Mouse (Mus musculus): ENCODE results near the gene Ppp4r3b. TPM values are rescaled to one million over a fixed set of nuclear protein-coding genes. Genes with fewer than 3 reads are reported as not detected.

Gene Ppp4r3b
- polyA plus RNA-seq, 1 experiment from 2014 or later, result 71.1 TPM

- H3K9me3 ChIP-seq (replicated peaks; ENCODE audit: control insufficient read depth, low read length), result no peaks in the 10 kb centered on the region
- no peak overlapping the region for H3K27ac ChIP-seq (ENCODE audit: low read depth, low read length)
- no peak overlapping the region for H3K4me2 ChIP-seq (ENCODE audit: low read length)
- H3K9ac ChIP-seq (ENCODE audit: low read length), result no peak overlapping the region
- no peak overlapping the region for H3K4me3 ChIP-seq (ENCODE audit: low read depth, low read length)
- no peaks in the 10 kb centered on the region for H3K4me1 ChIP-seq (ENCODE audit: control insufficient read depth, insufficient read depth, low read length)
- peaks cover 71% of the 10 kb centered on the region for H3K36me3 ChIP-seq (ENCODE audit: control insufficient read depth, insufficient read depth, low read length)
- no peak for ATAC-seq
- no peaks in the 10 kb centered on the region for H3K27me3 ChIP-seq (replicated peaks; ENCODE audit: control insufficient read depth, insufficient read depth, low read length)
- 94% methylated on average over 5 of the region's 5 CpGs for WGBS
- no peak for DNase-seq (ENCODE audit: low spot score)
These were observed 49.6 kb downstream of the Ppp4r3b start for GRCm38 (mm10) chr11:29222310-29222709.

GRCm38 (mm10) chr11:29224754-29225153 is 52.1 kb downstream of the Ppp4r3b start:
- no peak overlapping the region for H3K4me2 ChIP-seq (ENCODE audit: low read length)
- no peaks in the 10 kb centered on the region for H3K27me3 ChIP-seq (replicated peaks; ENCODE audit: control insufficient read depth, insufficient read depth, low read length)
- H3K27ac ChIP-seq (ENCODE audit: low read depth, low read length), result no peak overlapping the region
- DNase-seq (ENCODE audit: low spot score) (no peak), ATAC-seq (no peak)
- H3K9ac ChIP-seq (ENCODE audit: low read length), result no peak overlapping the region
- 91% methylated on average over 2 of the region's 2 CpGs for WGBS
- peaks cover 73% of the 10 kb centered on the region for H3K36me3 ChIP-seq (ENCODE audit: control insufficient read depth, insufficient read depth, low read length)
- no peaks in the 10 kb centered on the region for H3K4me1 ChIP-seq (ENCODE audit: control insufficient read depth, insufficient read depth, low read length)
- no peaks in the 10 kb centered on the region for H3K9me3 ChIP-seq (replicated peaks; ENCODE audit: control insufficient read depth, low read length)
- H3K4me3 ChIP-seq (ENCODE audit: low read depth, low read length), result no peak overlapping the region

- no peak overlapping the region for H3K27ac ChIP-seq (ENCODE audit: low read depth, low read length)
- no peaks in the 10 kb centered on the region for H3K27me3 ChIP-seq (replicated peaks; ENCODE audit: control insufficient read depth, insufficient read depth, low read length)
- DNase-seq (ENCODE audit: low spot score), result no peak
- 91% methylated on average over 2 of the region's 2 CpGs for WGBS
- peaks cover 50% of the 10 kb centered on the region for H3K36me3 ChIP-seq (ENCODE audit: control insufficient read depth, insufficient read depth, low read length)
- H3K4me2 ChIP-seq (ENCODE audit: low read length), result no peak overlapping the region
- no peak overlapping the region for H3K4me3 ChIP-seq (ENCODE audit: low read depth, low read length)
- no peak for ATAC-seq
- no peaks in the 10 kb centered on the region for H3K4me1 ChIP-seq (ENCODE audit: control insufficient read depth, insufficient read depth, low read length)
- H3K9ac ChIP-seq (ENCODE audit: low read length), result no peak overlapping the region
- H3K9me3 ChIP-seq (replicated peaks; ENCODE audit: control insufficient read depth, low read length), result no peaks in the 10 kb centered on the region
These were observed 56.3 kb downstream of the Ppp4r3b start for GRCm38 (mm10) chr11:29228957-29229356.

- DNase-seq (ENCODE audit: low spot score) (no peak), ATAC-seq (no peak)
- Histone ChIP-seq H3K27ac (ENCODE audit: low read depth, low read length) (no peak overlapping the region), H3K27me3 (replicated peaks; ENCODE audit: control insufficient read depth, insufficient read depth, low read length) (no peaks in the 10 kb centered on the region), H3K4me3 (ENCODE audit: low read depth, low read length) (no peak overlapping the region), H3K9ac (ENCODE audit: low read length) (no peak overlapping the region), H3K9me3 (replicated peaks; ENCODE audit: control insufficient read depth, low read length) (no peaks in the 10 kb centered on the region), H3K4me2 (ENCODE audit: low read length) (no peak overlapping the region), H3K36me3 (ENCODE audit: control insufficient read depth, insufficient read depth, low read length) (peaks cover 32% of the 10 kb centered on the region), H3K4me1 (ENCODE audit: control insufficient read depth, insufficient read depth, low read length) (no peaks in the 10 kb centered on the region)
- WGBS, result 91% methylated on average over 1 of the region's 1 CpGs
These were observed 60.9 kb downstream of the Ppp4r3b start for GRCm38 (mm10) chr11:29233569-29233968.

- Histone ChIP-seq H3K4me2 (ENCODE audit: low read length) (no peak overlapping the region), H3K4me1 (ENCODE audit: control insufficient read depth, insufficient read depth, low read length) (no peaks in the 10 kb centered on the region), H3K9ac (ENCODE audit: low read length) (no peak overlapping the region), H3K27ac (ENCODE audit: low read depth, low read length) (no peak overlapping the region), H3K9me3 (replicated peaks; ENCODE audit: control insufficient read depth, low read length) (no peaks in the 10 kb centered on the region), H3K4me3 (ENCODE audit: low read depth, low read length) (no peak overlapping the region), H3K27me3 (replicated peaks; ENCODE audit: control insufficient read depth, insufficient read depth, low read length) (no peaks in the 10 kb centered on the region), H3K36me3 (ENCODE audit: control insufficient read depth, insufficient read depth, low read length) (peaks cover 14% of the 10 kb centered on the region)
- no peak for DNase-seq (ENCODE audit: low spot score)
- no peak for ATAC-seq
These were observed 64.7 kb downstream of the Ppp4r3b start for GRCm38 (mm10) chr11:29237364-29237763.

- no peak for DNase-seq (ENCODE audit: low spot score)
- no peak for ATAC-seq
- H3K9ac ChIP-seq (ENCODE audit: low read length), result no peak overlapping the region
- peaks cover 14% of the 10 kb centered on the region for H3K36me3 ChIP-seq (ENCODE audit: control insufficient read depth, insufficient read depth, low read length)
- no peaks in the 10 kb centered on the region for H3K9me3 ChIP-seq (replicated peaks; ENCODE audit: control insufficient read depth, low read length)
- no peak overlapping the region for H3K4me3 ChIP-seq (ENCODE audit: low read depth, low read length)
- H3K4me2 ChIP-seq (ENCODE audit: low read length), result no peak overlapping the region
- H3K4me1 ChIP-seq (ENCODE audit: control insufficient read depth, insufficient read depth, low read length), result no peaks in the 10 kb centered on the region
- H3K27me3 ChIP-seq (replicated peaks; ENCODE audit: control insufficient read depth, insufficient read depth, low read length), result no peaks in the 10 kb centered on the region
- H3K27ac ChIP-seq (ENCODE audit: low read depth, low read length), result no peak overlapping the region
These were observed 65.4 kb downstream of the Ppp4r3b start for GRCm38 (mm10) chr11:29238047-29238446.

GRCm38 (mm10) chr11:29238551-29238950 is 65.9 kb downstream of the Ppp4r3b start:
- Histone ChIP-seq H3K4me2 (ENCODE audit: low read length) (no peak overlapping the region), H3K9ac (ENCODE audit: low read length) (no peak overlapping the region), H3K4me3 (ENCODE audit: low read depth, low read length) (no peak overlapping the region), H3K9me3 (replicated peaks; ENCODE audit: control insufficient read depth, low read length) (no peaks in the 10 kb centered on the region), H3K27ac (ENCODE audit: low read depth, low read length) (no peak overlapping the region), H3K27me3 (replicated peaks; ENCODE audit: control insufficient read depth, insufficient read depth, low read length) (no peaks in the 10 kb centered on the region), H3K36me3 (ENCODE audit: control insufficient read depth, insufficient read depth, low read length) (peaks cover 17% of the 10 kb centered on the region), H3K4me1 (ENCODE audit: control insufficient read depth, insufficient read depth, low read length) (no peaks in the 10 kb centered on the region)
- ATAC-seq (no peak), DNase-seq (ENCODE audit: low spot score) (no peak)
- WGBS, result 89% methylated on average over 3 of the region's 3 CpGs

GRCm38 (mm10) chr11:29239353-29239752 is 66.7 kb downstream of the Ppp4r3b start:
- H3K27ac ChIP-seq (ENCODE audit: low read depth, low read length), result no peak overlapping the region
- no peaks in the 10 kb centered on the region for H3K4me1 ChIP-seq (ENCODE audit: control insufficient read depth, insufficient read depth, low read length)
- ATAC-seq (no peak), DNase-seq (ENCODE audit: low spot score) (no peak)
- peaks cover 17% of the 10 kb centered on the region for H3K36me3 ChIP-seq (ENCODE audit: control insufficient read depth, insufficient read depth, low read length)
- no peak overlapping the region for H3K4me2 ChIP-seq (ENCODE audit: low read length)
- H3K9ac ChIP-seq (ENCODE audit: low read length), result no peak overlapping the region
- no peak overlapping the region for H3K4me3 ChIP-seq (ENCODE audit: low read depth, low read length)
- H3K27me3 ChIP-seq (replicated peaks; ENCODE audit: control insufficient read depth, insufficient read depth, low read length), result no peaks in the 10 kb centered on the region
- WGBS, result 98% methylated on average over 1 of the region's 1 CpGs
- no peaks in the 10 kb centered on the region for H3K9me3 ChIP-seq (replicated peaks; ENCODE audit: control insufficient read depth, low read length)

- DNase-seq (ENCODE audit: low spot score) (no peak), ATAC-seq (no peak)
- Histone ChIP-seq H3K27me3 (replicated peaks; ENCODE audit: control insufficient read depth, insufficient read depth, low read length) (no peaks in the 10 kb centered on the region), H3K4me3 (ENCODE audit: low read depth, low read length) (no peak overlapping the region), H3K4me1 (ENCODE audit: control insufficient read depth, insufficient read depth, low read length) (peaks cover 10% of the 10 kb centered on the region; the same call in 1 of the 2 replicates), H3K9me3 (replicated peaks; ENCODE audit: control insufficient read depth, low read length) (no peaks in the 10 kb centered on the region), H3K36me3 (ENCODE audit: control insufficient read depth, insufficient read depth, low read length) (peaks cover 11% of the 10 kb centered on the region), H3K9ac (ENCODE audit: low read length) (no peak overlapping the region), H3K27ac (ENCODE audit: low read depth, low read length) (no peak overlapping the region), H3K4me2 (ENCODE audit: low read length) (no peak overlapping the region)
- 39% methylated on average over 4 of the region's 4 CpGs for WGBS
These were observed 69.3 kb downstream of the Ppp4r3b start for GRCm38 (mm10) chr11:29241961-29242360.
